Mouse (Mus musculus) cortical plate, adult 2 months (tissue): ENCODE results near the gene Noc3l. TPM values are rescaled to one million over a fixed set of nuclear protein-coding genes. Genes with fewer than 3 reads are reported as not detected.

Experiments used
- H3K27ac ChIP-seq: fragments of 200-500 bp; 2 replicates; pipeline ENCODE4 v1.5.1; 2012; ENCODE audit warnings: low read length, control low read depth, inconsistent platforms; ENCODE audit not compliant: insufficient read depth
- H3K4me1 ChIP-seq: fragments of 200-500 bp; 2 replicates; pipeline ENCODE4 v1.6.1; 2011; ENCODE audit warnings: low read length; ENCODE audit not compliant: control insufficient read depth, insufficient read depth
- H3K4me3 ChIP-seq: fragments of 200-500 bp; 2 replicates; pipeline ENCODE4 v1.5.1; 2011; ENCODE audit warnings: mild to moderate bottlenecking, low read length, control low read depth; ENCODE audit not compliant: insufficient read depth
- CTCF ChIP-seq: fragments of 200-500 bp; IDR thresholded peaks from 2 replicates; pipeline ENCODE4 v1.5.1; 2011; ENCODE audit warnings: mild to moderate bottlenecking, control low read depth, low read length; ENCODE audit not compliant: insufficient read depth; ENCODE audit errors: extremely low read depth
- POLR2A ChIP-seq: fragments of 200-500 bp; IDR thresholded peaks from 2 replicates; pipeline ENCODE4 v1.6.1; 2011; ENCODE audit warnings: mild to moderate bottlenecking, low read length, control low read depth; ENCODE audit not compliant: insufficient read depth; ENCODE audit errors: extremely low read depth
- polyA plus RNA-seq: library from polyadenylated mRNA; depleted of rRNA; stranded (reverse); fragments of >200 nt; gene quantifications from 2 replicates; pipeline ENCODE4 v1.2.3, GENCODE M21; 2012

Gene Noc3l
- polyA plus RNA-seq, 1 experiment = 8.0 TPM

GRCm38 (mm10) chr19:38820186-38820804 is 1.3 kb upstream of the Noc3l start:
- Histone ChIP-seq H3K4me3 (no peak overlapping the region), H3K4me1 (peaks cover 2% of the 10 kb centered on the region; the same call in 1 of the 2 replicates), H3K27ac (no peak overlapping the region)
- TF ChIP-seq CTCF (no peak), POLR2A (no peak)

DNA sequence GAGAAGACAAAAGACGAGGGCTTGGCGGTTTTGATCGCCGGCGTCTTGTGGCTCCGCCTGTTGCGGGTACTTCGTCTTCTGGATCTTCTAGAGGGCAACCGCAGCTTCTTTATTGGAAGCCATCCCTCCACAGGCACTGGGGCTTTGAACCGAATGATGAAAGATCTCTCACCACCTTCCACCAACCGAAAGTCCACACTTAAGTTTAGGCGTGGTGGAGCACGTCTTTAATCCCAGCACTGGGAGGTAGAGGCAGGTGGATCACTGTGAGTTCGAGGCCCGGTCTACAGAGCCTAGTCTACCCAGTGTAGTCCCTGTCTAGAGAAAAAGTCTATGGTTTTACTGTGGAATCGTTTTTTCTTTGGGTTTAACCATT is 378 bp upstream of the Noc3l start:
- Histone ChIP-seq H3K27ac (no peak overlapping the region), H3K4me3 (peak overlapping the region; percentile 92), H3K4me1 (peaks cover 2% of the 10 kb centered on the region; the same call in 1 of the 2 replicates)
- TF ChIP-seq POLR2A (no peak), CTCF (no peak)

DNA sequence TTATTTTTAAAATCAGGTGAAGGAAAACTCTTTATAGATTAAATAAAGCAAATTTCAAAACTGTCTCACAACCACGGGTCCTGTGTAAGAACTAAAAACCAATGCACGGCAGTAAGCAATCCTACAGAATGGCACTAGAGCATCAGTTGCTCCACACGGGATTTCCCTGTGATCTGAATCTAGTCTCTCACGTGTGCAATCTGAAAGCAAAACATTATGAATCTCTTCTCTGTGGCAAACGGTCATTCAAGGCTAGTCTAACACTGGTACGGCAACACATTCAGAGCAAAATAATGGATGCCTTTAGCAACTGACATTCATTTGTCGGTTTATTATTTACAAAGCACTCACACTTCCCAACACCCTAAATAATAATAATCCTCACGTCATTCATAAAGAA is 846 bp downstream of the Noc3l start:
- Histone ChIP-seq H3K4me3 (peak overlapping the region; percentile 92; the same call in 1 of the 2 replicates), H3K4me1 (peaks cover 2% of the 10 kb centered on the region; the same call in 1 of the 2 replicates), H3K27ac (no peak overlapping the region)
- TF ChIP-seq POLR2A (no peak), CTCF (no peak)

DNA sequence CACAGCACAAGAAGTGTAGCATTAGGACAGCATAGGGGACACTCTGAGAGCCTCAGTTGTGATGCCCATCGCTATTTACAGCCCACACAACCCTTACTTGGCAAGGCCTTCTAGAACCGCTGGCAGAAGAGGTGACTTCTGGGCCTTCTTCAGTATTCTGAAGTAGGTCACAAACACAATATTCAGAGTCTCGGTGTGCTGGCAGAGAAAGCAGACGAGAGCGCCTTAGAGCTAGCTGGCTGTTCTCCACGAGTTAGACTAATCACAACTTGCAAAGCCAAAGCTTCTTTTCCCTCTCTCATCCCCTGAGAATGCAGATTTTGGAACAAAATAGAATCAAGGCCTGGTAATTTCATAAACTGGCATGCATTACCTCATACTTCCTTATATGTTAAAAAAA is 20.2 kb downstream of the Noc3l start:
- no peak overlapping the region for H3K27ac ChIP-seq
- no peak for TF ChIP-seq POLR2A
- TF ChIP-seq CTCF = no peak
- no peak overlapping the region for H3K4me3 ChIP-seq
- peaks cover 1% of the 10 kb centered on the region; the same call in 1 of the 2 replicates for H3K4me1 ChIP-seq

GRCm38 (mm10) chr19:38798291-38798690 is 20.7 kb downstream of the Noc3l start:
- no peak overlapping the region for H3K27ac ChIP-seq
- peaks cover 1% of the 10 kb centered on the region; the same call in 1 of the 2 replicates for H3K4me1 ChIP-seq
- no peak overlapping the region for H3K4me3 ChIP-seq
- TF ChIP-seq POLR2A = no peak
- no peak for TF ChIP-seq CTCF

GRCm38 (mm10) chr19:38796546-38796945 is 22.5 kb downstream of the Noc3l start:
- Histone ChIP-seq H3K4me1 (peaks cover 1% of the 10 kb centered on the region; the same call in 1 of the 2 replicates), H3K27ac (no peak overlapping the region), H3K4me3 (no peak overlapping the region)
- no peak for TF ChIP-seq POLR2A
- TF ChIP-seq CTCF = no peak

- TF ChIP-seq POLR2A (no peak), CTCF (no peak)
- Histone ChIP-seq H3K4me1 (peaks cover 1% of the 10 kb centered on the region; the same call in 1 of the 2 replicates), H3K27ac (no peak overlapping the region), H3K4me3 (no peak overlapping the region)
These were observed 25.4 kb downstream of the Noc3l start for GRCm38 (mm10) chr19:38793563-38794045.

GRCm38 (mm10) chr19:38787756-38788155 is 31.3 kb downstream of the Noc3l start:
- Histone ChIP-seq H3K4me1 (no peaks in the 10 kb centered on the region), H3K27ac (no peak overlapping the region), H3K4me3 (no peak overlapping the region)
- TF ChIP-seq CTCF (no peak), POLR2A (no peak)

DNA sequence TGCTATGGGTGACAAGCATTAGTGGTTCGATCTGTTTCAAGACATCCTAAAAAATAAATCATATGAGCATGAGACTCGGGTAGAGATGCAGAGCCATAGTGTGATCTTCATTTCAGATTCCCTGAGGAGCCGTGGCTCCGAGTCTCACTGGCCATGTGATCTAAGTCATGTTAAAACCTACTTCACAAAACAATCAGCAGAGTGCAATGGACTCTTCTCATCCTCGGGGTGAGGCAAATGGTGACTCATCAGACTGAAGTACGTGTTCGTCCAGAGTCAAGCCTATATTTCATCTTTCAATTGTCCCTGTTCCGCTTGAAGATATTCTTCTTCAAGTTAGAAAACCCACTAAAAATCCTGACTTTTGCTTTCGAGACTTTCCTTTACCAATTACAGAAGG is 35.5 kb downstream of the Noc3l start:
- Histone ChIP-seq H3K4me1 (0 out of 2 replicates have a peak, but pooled peaks cover under 1% of the 10 kb centered on the region), H3K4me3 (no peak overlapping the region), H3K27ac (no peak overlapping the region)
- TF ChIP-seq CTCF = no peak
- TF ChIP-seq POLR2A = no peak

GRCm38 (mm10) chr19:38778805-38779204 is 40.2 kb downstream of the Noc3l start:
- Histone ChIP-seq H3K4me1 (0 out of 2 replicates have a peak, but pooled peaks cover 1% of the 10 kb centered on the region), H3K4me3 (no peak overlapping the region), H3K27ac (no peak overlapping the region)
- no peak for TF ChIP-seq POLR2A
- no peak for TF ChIP-seq CTCF

- no peak overlapping the region for H3K27ac ChIP-seq
- H3K4me1 ChIP-seq = 0 out of 2 replicates have a peak, but pooled peaks cover 1% of the 10 kb centered on the region
- no peak overlapping the region for H3K4me3 ChIP-seq
- TF ChIP-seq CTCF (peak; percentile 57), POLR2A (no peak)
These were observed 43.5 kb downstream of the Noc3l start for GRCm38 (mm10) chr19:38775548-38775947.
